ENCODE assay signal across 8 mouse cellular contexts in the genomic region with DNA sequence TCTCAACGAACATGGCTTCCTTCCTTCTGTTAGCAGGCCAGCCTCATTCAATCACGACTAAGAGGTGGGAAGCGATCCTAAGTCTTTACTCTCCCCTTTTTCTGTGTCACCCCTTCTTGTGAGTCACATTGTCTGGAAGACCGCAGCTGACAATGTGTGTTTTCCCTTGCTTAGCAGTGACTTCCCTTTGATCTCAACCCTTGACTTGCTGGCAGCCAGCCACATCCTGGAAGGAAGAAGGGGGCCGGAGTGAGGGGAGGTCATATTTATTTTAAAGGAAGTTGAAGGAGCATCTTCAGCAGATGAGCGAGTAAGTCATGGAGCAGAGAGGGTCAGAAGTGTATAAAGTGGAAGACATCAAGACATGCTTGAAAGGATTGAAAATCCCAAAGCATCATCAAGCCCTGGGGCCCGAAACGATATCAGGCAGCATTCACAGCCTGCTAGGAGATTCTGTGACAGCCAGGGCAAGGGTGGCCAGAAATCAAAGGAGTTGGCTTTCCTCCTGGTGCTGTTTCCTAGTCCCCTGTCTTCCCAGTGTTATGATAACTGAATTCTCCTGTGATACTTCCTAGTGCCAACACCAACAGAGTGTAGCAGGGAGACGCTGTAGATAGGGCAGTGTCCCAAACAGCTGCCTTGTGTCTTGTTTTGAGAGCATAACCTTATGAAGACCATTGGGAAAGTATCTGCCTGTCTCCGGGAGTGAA.
DNase-seq lines count a peak whose midpoint lies in the region; ATAC-seq and TF ChIP-seq lines count a peak whose summit lies in the region.

No protein-coding gene starts in this region.

- H3K9ac ChIP-seq in intestine, embryonic 15.5 days = no peak overlapping the region

- H3K27me3 ChIP-seq in intestine, embryonic 15.5 days (replicated peaks) = no peaks in the 10 kb centered on the region
- H3K27me3 ChIP-seq in hindbrain, embryonic 10.5 days (ENCODE audit: insufficient read depth, poor library complexity, severe bottlenecking) = no peaks in the 10 kb centered on the region; the same call in 1 of the 2 replicates

- no peak for TF ChIP-seq POLR2A in lung, adult 2 months (IDR thresholded peaks at IDR 0.05; ENCODE audit: borderline replicate concordance, extremely low read depth, low read depth, low read length)

- no peaks in the 10 kb centered on the region for H3K9me3 ChIP-seq in intestine, embryonic 15.5 days
- H3K9me3 ChIP-seq in hindbrain, embryonic 10.5 days = no peaks in the 10 kb centered on the region

- H3K36me3 ChIP-seq in intestine, embryonic 15.5 days = no peaks in the 10 kb centered on the region
- H3K36me3 ChIP-seq in hindbrain, embryonic 10.5 days = no peaks in the 10 kb centered on the region

- no peak for TF ChIP-seq CTCF in lung, adult 2 months (IDR thresholded peaks at IDR 0.05; ENCODE audit: insufficient read depth, low read length)

- H3K27ac ChIP-seq in intestine, embryonic 15.5 days = peak overlapping the region; percentile 44
- H3K27ac ChIP-seq in hindbrain, embryonic 10.5 days = no peak overlapping the region

- H3K4me3 ChIP-seq in intestine, embryonic 15.5 days (replicated peaks) = no peak overlapping the region
- H3K4me3 ChIP-seq in lung, adult 2 months (replicated peaks; ENCODE audit: extremely low read depth, low read depth, low read length) = no peak overlapping the region
- no peak overlapping the region for H3K4me3 ChIP-seq in hindbrain, embryonic 10.5 days

- H3K4me1 ChIP-seq in intestine, embryonic 15.5 days (replicated peaks) = 0 out of 2 replicates have a peak, but pooled peaks cover 3% of the 10 kb centered on the region
- H3K4me1 ChIP-seq in lung, adult 2 months (ENCODE audit: control insufficient read depth, insufficient read depth, low read length) = peaks cover 2% of the 10 kb centered on the region; the same call in 1 of the 2 replicates
- peaks cover 14% of the 10 kb centered on the region for H3K4me1 ChIP-seq in hindbrain, embryonic 10.5 days (replicated peaks)

- peak; percentile 74 to 83 for DNase-seq in adrenal gland, adult (ENCODE audit: inconsistent age in 2 of 2, low spot score in 1 of 2)
- DNase-seq in adrenal gland, postnatal 36 days = peak; percentile 74 to 79
- DNase-seq in lung, adult 2 months = peak; percentile 25
- no peak for DNase-seq in thymus, postnatal 14 days
- DNase-seq in hindbrain, embryonic 10.5 days (ENCODE audit: low spot score) = no peak
- no peak for DNase-seq in spleen, adult 18-20 months
- no peak for DNase-seq in MN1 (ENCODE audit: low spot score)

- ATAC-seq in intestine, embryonic 15.5 days = peak; percentile 67; the same call in 1 of the 2 replicates

- WGBS in intestine, embryonic 15.5 days = 30% methylated on average over 10 of the region's 10 CpGs
- 17% methylated on average over 10 of the region's 10 CpGs for WGBS in lung, adult 2 months
- WGBS in hindbrain, embryonic 10.5 days = 58% methylated on average over 10 of the region's 10 CpGs

- no peak overlapping the region for H3K4me2 ChIP-seq in intestine, embryonic 15.5 days (replicated peaks)

Comparison
In these comparisons a context has a peak if more than half of its experiments do, and no peak if none do; other contexts are left out.
1. DNase-seq: peak in adrenal gland, adult (2 of 2), adrenal gland, postnatal 36 days (2 of 2) and lung, adult 2 months (single experiment); none in thymus, postnatal 14 days (single experiment), hindbrain, embryonic 10.5 days (single experiment), spleen, adult 18-20 months (0 of 2) and MN1 (single experiment).